Mouse (Mus musculus) liver, adult 2 months (tissue): ENCODE results near the gene Actr2.

ENCODE experiments used
- CTCF ChIP-seq: fragments of 200-500 bp; IDR thresholded peaks from 2 replicates; pipeline ENCODE4 v1.5.1; 2011; ENCODE audit warnings: low read depth, low read length, control low read depth
- POLR2A ChIP-seq: fragments of 200-500 bp; IDR thresholded peaks from 2 replicates; pipeline ENCODE4 v1.6.1; 2011; ENCODE audit warnings: low read length, control low read depth; ENCODE audit not compliant: insufficient read depth; ENCODE audit errors: extremely low read depth

- TF ChIP-seq CTCF = peak; percentile 59
- TF ChIP-seq POLR2A = no peak
Observed at GRCm38 (mm10) chr11:20031536-20031935, 81.2 kb downstream of the Actr2 start.
